Mouse (Mus musculus): ENCODE measurements around the gene Tfdp2. TPM values are rescaled to one million over a fixed set of nuclear protein-coding genes. Genes with fewer than 3 reads are reported as not detected.

The Tfdp2 gene
- polyA plus RNA-seq, 1 experiment from 2014 or later, result 45.0 TPM

GRCm38 (mm10) chr9:96196636-96197181, 634 bp downstream of the Tfdp2 start:
- Histone ChIP-seq H3K36me3 (no peaks in the 10 kb centered on the region), H3K4me1 (peaks cover 17% of the 10 kb centered on the region), H3K4me2 (peak overlapping the region; percentile 90), H3K9ac (peak overlapping the region; percentile 86), H3K4me3 (peak overlapping the region; percentile 87), H3K27ac (peak overlapping the region; percentile 91), H3K27me3 (no peaks in the 10 kb centered on the region), H3K9me3 (no peaks in the 10 kb centered on the region)
- under 1% methylated on average over 20 of the region's 20 CpGs for WGBS
- peak; percentile 53; the same call in 1 of the 2 replicates for ATAC-seq (ENCODE audit: insufficient number of reproducible peaks, insufficient read depth, low FRiP score, low TSS enrichment, low read depth)

GRCm38 (mm10) chr9:96197806-96198205, 1.7 kb downstream of the Tfdp2 start:
- Histone ChIP-seq H3K4me1 (peaks cover 17% of the 10 kb centered on the region), H3K36me3 (0 out of 2 replicates have a peak, but pooled peaks cover 3% of the 10 kb centered on the region), H3K9ac (no peak overlapping the region), H3K27ac (no peak overlapping the region), H3K27me3 (no peaks in the 10 kb centered on the region), H3K9me3 (no peaks in the 10 kb centered on the region), H3K4me3 (peak overlapping the region; percentile 87), H3K4me2 (peak overlapping the region; percentile 90)
- 61% methylated on average over 9 of the region's 9 CpGs for WGBS
- no peak for ATAC-seq (ENCODE audit: insufficient number of reproducible peaks, insufficient read depth, low FRiP score, low TSS enrichment, low read depth)

GRCm38 (mm10) chr9:96203663-96204062, 7.6 kb downstream of the Tfdp2 start:
- WGBS, result 81% methylated on average over 3 of the region's 3 CpGs

GRCm38 (mm10) chr9:96207428-96207827, 11.4 kb downstream of the Tfdp2 start:
- Histone ChIP-seq H3K27me3 (no peaks in the 10 kb centered on the region), H3K9ac (no peak overlapping the region), H3K27ac (no peak overlapping the region), H3K36me3 (peaks cover 13% of the 10 kb centered on the region; the same call in 1 of the 2 replicates), H3K4me3 (no peak overlapping the region), H3K4me2 (no peak overlapping the region), H3K9me3 (no peaks in the 10 kb centered on the region), H3K4me1 (no peaks in the 10 kb centered on the region)
- 96% methylated on average over 3 of the region's 3 CpGs for WGBS
- ATAC-seq (ENCODE audit: insufficient number of reproducible peaks, insufficient read depth, low FRiP score, low TSS enrichment, low read depth), result no peak

More at GRCm38 (mm10) chr9:96203663-96204062, 7.6 kb downstream of the Tfdp2 start:
- Histone ChIP-seq H3K36me3 (peaks cover 14% of the 10 kb centered on the region; the same call in 1 of the 2 replicates), H3K4me2 (no peak overlapping the region), H3K9ac (no peak overlapping the region), H3K27me3 (no peaks in the 10 kb centered on the region), H3K27ac (no peak overlapping the region), H3K4me1 (no peaks in the 10 kb centered on the region), H3K4me3 (no peak overlapping the region), H3K9me3 (no peaks in the 10 kb centered on the region)
- ATAC-seq (ENCODE audit: insufficient number of reproducible peaks, insufficient read depth, low FRiP score, low TSS enrichment, low read depth), result no peak

GRCm38 (mm10) chr9:96213036-96213645, 17.1 kb downstream of the Tfdp2 start:
- H3K27ac ChIP-seq, result no peak overlapping the region
- H3K9ac ChIP-seq, result no peak overlapping the region
- WGBS, result 86% methylated on average over 3 of the region's 3 CpGs
- H3K27me3 ChIP-seq, result no peaks in the 10 kb centered on the region
- H3K4me2 ChIP-seq, result no peak overlapping the region
- H3K4me1 ChIP-seq, result no peaks in the 10 kb centered on the region
- no peak overlapping the region for H3K4me3 ChIP-seq
- no peak for ATAC-seq (ENCODE audit: insufficient number of reproducible peaks, insufficient read depth, low FRiP score, low TSS enrichment, low read depth)
- no peaks in the 10 kb centered on the region for H3K9me3 ChIP-seq
- H3K36me3 ChIP-seq, result peaks cover 3% of the 10 kb centered on the region; the same call in 1 of the 2 replicates

- no peak for ATAC-seq (ENCODE audit: insufficient number of reproducible peaks, insufficient read depth, low FRiP score, low TSS enrichment, low read depth)
- Histone ChIP-seq H3K36me3 (peaks cover 3% of the 10 kb centered on the region; the same call in 1 of the 2 replicates), H3K9ac (no peak overlapping the region), H3K9me3 (no peaks in the 10 kb centered on the region), H3K4me1 (no peaks in the 10 kb centered on the region), H3K4me2 (no peak overlapping the region), H3K27ac (no peak overlapping the region), H3K4me3 (no peak overlapping the region), H3K27me3 (no peaks in the 10 kb centered on the region)
- 89% methylated on average over 2 of the region's 2 CpGs for WGBS
Observed at GRCm38 (mm10) chr9:96214171-96214570, 18.1 kb downstream of the Tfdp2 start.

- Histone ChIP-seq H3K4me2 (no peak overlapping the region), H3K4me1 (no peaks in the 10 kb centered on the region), H3K9me3 (no peaks in the 10 kb centered on the region), H3K27ac (no peak overlapping the region), H3K27me3 (no peaks in the 10 kb centered on the region), H3K9ac (no peak overlapping the region), H3K36me3 (peaks cover 3% of the 10 kb centered on the region; the same call in 1 of the 2 replicates), H3K4me3 (no peak overlapping the region)
- WGBS, result 94% methylated on average over 1 of the region's 1 CpGs
- ATAC-seq (ENCODE audit: insufficient number of reproducible peaks, insufficient read depth, low FRiP score, low TSS enrichment, low read depth), result no peak
Observed at GRCm38 (mm10) chr9:96217299-96217698, 21.2 kb downstream of the Tfdp2 start.

GRCm38 (mm10) chr9:96217799-96218198, 21.7 kb downstream of the Tfdp2 start:
- no peak overlapping the region for H3K27ac ChIP-seq
- H3K4me3 ChIP-seq, result no peak overlapping the region
- H3K36me3 ChIP-seq, result peaks cover 3% of the 10 kb centered on the region; the same call in 1 of the 2 replicates
- H3K9ac ChIP-seq, result no peak overlapping the region
- no peaks in the 10 kb centered on the region for H3K4me1 ChIP-seq
- no peak overlapping the region for H3K4me2 ChIP-seq
- no peaks in the 10 kb centered on the region for H3K27me3 ChIP-seq
- H3K9me3 ChIP-seq, result no peaks in the 10 kb centered on the region
- ATAC-seq (ENCODE audit: insufficient number of reproducible peaks, insufficient read depth, low FRiP score, low TSS enrichment, low read depth), result no peak

GRCm38 (mm10) chr9:96219114-96219669, 23.1 kb downstream of the Tfdp2 start:
- ATAC-seq (ENCODE audit: insufficient number of reproducible peaks, insufficient read depth, low FRiP score, low TSS enrichment, low read depth), result no peak
- Histone ChIP-seq H3K9ac (no peak overlapping the region), H3K4me2 (no peak overlapping the region), H3K4me1 (no peaks in the 10 kb centered on the region), H3K27ac (no peak overlapping the region), H3K9me3 (no peaks in the 10 kb centered on the region), H3K27me3 (no peaks in the 10 kb centered on the region), H3K36me3 (peaks cover 3% of the 10 kb centered on the region; the same call in 1 of the 2 replicates), H3K4me3 (no peak overlapping the region)
- 51% methylated on average over 2 of the region's 2 CpGs for WGBS

- H3K9ac ChIP-seq, result no peak overlapping the region
- no peaks in the 10 kb centered on the region for H3K36me3 ChIP-seq
- no peak overlapping the region for H3K4me2 ChIP-seq
- no peak for ATAC-seq (ENCODE audit: insufficient number of reproducible peaks, insufficient read depth, low FRiP score, low TSS enrichment, low read depth)
- H3K4me1 ChIP-seq, result no peaks in the 10 kb centered on the region
- H3K4me3 ChIP-seq, result no peak overlapping the region
- H3K27me3 ChIP-seq, result no peaks in the 10 kb centered on the region
- H3K27ac ChIP-seq, result no peak overlapping the region
- no peaks in the 10 kb centered on the region for H3K9me3 ChIP-seq
Observed at GRCm38 (mm10) chr9:96220419-96220818, 24.3 kb downstream of the Tfdp2 start.

GRCm38 (mm10) chr9:96223302-96223701, 27.2 kb downstream of the Tfdp2 start:
- no peak for ATAC-seq (ENCODE audit: insufficient number of reproducible peaks, insufficient read depth, low FRiP score, low TSS enrichment, low read depth)
- no peak overlapping the region for H3K9ac ChIP-seq
- no peaks in the 10 kb centered on the region for H3K9me3 ChIP-seq
- no peak overlapping the region for H3K27ac ChIP-seq
- no peak overlapping the region for H3K4me2 ChIP-seq
- H3K36me3 ChIP-seq, result no peaks in the 10 kb centered on the region
- no peaks in the 10 kb centered on the region for H3K27me3 ChIP-seq
- H3K4me3 ChIP-seq, result no peak overlapping the region
- no peaks in the 10 kb centered on the region for H3K4me1 ChIP-seq
- 76% methylated on average over 2 of the region's 2 CpGs for WGBS

GRCm38 (mm10) chr9:96228285-96228684, 32.2 kb downstream of the Tfdp2 start:
- H3K4me3 ChIP-seq, result no peak overlapping the region
- ATAC-seq (ENCODE audit: insufficient number of reproducible peaks, insufficient read depth, low FRiP score, low TSS enrichment, low read depth), result no peak

More at GRCm38 (mm10) chr9:96228285-96228684, 32.2 kb downstream of the Tfdp2 start:
- no peak overlapping the region for H3K9ac ChIP-seq
- H3K4me1 ChIP-seq, result 0 out of 2 replicates have a peak, but pooled peaks cover 6% of the 10 kb centered on the region
- H3K27me3 ChIP-seq, result no peaks in the 10 kb centered on the region
- no peaks in the 10 kb centered on the region for H3K9me3 ChIP-seq
- no peaks in the 10 kb centered on the region for H3K36me3 ChIP-seq
- H3K4me2 ChIP-seq, result no peak overlapping the region
- no peak overlapping the region for H3K27ac ChIP-seq

Data from embryonic facial prominence, embryonic 13.5 days (tissue).